Mouse (Mus musculus) embryo, embryonic 10.5 days (tissue): ENCODE results near the gene Ppm1e.
A peak's percentile ranks its signal among the peaks of the same experiment; 100 is the strongest.

ENCODE experiments used
- DNase-seq: peaks from one replicate; pipeline ENCODE4 v3.0.0-alpha.2; 2015; ENCODE audit warnings: low spot score

Gene Ppm1e

DNA sequence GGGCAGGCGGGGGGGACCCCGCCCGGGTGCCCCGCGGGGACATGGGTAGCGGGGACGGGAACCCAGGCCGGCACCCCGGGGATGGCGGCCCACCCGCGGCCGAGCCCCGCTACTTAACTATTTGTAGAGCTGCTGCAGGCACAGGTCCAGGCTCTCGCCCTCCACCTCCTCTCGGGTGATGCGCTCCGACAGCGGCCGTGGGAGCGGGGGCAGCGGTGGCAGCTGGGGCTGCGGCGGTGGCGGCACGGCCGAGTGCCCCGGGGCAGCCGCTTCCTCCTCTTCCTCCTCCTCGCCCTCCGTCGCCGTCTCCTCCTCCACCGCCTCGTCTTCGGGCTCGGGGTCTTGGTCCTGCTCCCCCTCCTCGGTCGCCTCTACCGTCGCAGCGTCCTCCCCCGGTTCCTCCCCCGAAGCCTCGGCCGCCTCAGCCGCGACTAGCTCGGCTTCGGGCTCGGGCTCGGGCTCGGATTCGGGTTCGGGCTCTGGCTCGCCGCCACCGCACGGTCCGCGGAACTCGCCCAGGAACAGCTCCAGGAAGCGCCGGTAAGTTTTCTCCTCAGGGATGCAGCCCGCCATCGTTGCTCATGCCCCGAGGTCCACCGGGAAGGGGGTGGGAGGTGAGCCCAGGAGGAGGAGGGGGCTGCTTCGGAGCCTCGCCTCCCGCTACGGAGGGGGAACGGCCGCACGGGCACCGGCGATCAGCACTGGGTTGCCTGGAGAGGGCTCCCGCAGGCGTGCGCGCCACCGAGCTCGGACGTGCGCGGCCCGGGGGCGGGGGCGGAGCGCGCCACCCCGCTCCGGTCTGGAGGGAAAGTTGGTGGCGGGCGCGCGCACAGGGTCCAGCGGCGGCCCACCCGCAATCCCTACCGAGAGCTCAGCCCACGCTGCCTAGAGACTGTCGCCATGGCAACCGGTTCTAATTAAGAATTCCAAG is at the start of gene Ppm1e:
Gene Ppm1e (minus strand): TSS at position 693 of the 931 bp plus-strand sequence.
- peak; percentile 94 for DNase-seq

DNA sequence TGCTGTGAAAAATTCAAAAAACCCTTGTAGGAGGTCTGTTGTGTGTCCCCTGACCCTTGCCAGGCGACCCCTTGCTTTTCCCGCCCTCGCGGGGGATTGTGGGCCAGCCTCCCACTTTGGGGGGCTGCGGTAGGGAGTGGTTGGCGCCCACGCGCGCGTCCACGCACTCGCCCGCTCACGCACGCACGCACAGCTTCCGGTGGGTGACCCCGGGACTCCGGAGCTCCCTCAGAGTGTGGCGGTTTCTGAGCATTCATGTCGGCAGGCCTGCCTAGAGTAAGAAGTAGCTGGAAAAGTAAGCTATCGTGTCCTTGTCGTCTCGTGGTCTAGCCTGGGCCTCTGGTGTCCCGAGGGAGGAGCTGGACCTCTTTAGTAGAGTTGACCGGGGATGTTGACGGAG is 46.1 kb upstream of the Ppm1e start, which contains the start of the genes Rad51c and Tex14:
Gene Rad51c (minus strand): TSS at position 79 of the 400 bp plus-strand sequence.
Gene Tex14 (plus strand): TSS at position 190 of the 400 bp plus-strand sequence.
- no peak for DNase-seq

DNA sequence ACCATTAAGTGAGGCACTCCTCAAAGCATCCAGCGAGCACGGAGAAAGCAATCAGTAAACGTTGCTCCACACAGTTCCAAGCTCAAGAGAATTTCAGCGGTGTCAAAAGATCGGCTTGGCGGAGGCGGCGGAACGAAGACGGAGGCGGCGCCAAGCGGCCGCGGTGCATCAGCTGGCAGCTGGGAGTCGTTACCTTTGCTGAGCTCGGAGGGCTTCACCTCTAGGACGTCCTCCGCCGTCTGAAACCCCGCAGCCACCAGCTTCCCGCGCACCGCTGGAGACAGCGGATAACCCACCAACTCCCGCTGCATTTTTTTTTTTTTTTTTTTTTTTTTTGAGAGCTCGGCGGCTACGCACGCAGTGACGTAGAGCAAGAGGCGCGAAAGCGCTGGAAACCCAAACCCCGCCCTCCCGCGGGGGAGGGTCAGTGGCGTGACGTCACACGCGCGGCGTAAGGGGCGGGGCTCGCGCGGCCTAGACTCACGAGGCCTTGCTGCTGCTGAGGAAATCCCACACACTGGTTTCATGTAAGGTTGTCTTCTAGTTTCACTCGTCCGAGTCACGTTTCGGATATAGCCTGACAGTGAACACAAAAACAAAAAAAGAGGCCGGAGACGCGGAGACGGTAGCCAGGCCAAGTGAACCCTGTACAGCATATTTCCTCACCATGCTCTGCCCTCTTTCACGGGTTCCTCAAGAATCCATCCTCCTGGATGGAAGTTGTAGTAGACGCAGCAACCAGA is 45.5 kb upstream of the Ppm1e start:
- peak; percentile 98 for DNase-seq

GRCm38 (mm10) chr11:87398402-87398801 is 39.6 kb upstream of the Ppm1e start:
- DNase-seq: no peak

DNA sequence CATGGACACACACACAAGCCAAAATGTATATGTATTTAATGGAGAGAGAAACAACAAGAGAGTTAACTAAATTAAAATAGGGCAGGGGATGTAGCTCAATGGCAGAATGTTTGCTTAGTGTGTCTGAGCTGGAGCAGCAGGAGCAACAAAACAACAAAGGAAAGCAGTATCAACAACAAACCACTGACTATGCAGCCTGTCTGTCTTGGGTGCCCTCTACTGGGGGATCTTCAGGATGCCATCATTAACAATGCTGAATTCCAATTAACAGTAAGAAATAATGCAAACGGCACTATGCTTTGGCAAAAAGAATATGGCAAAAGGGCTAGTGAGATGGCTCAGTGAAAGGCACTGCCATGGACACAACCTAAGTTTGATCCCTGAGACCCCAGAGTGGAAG is 35.0 kb upstream of the Ppm1e start:
- peak; percentile 50 for DNase-seq

GRCm38 (mm10) chr11:87385676-87386075 is 26.9 kb upstream of the Ppm1e start:
- DNase-seq: no peak

GRCm38 (mm10) chr11:87384551-87384950 is 25.7 kb upstream of the Ppm1e start:
- no peak for DNase-seq

- peak; percentile 14 for DNase-seq
Measured at GRCm38 (mm10) chr11:87367865-87368580, 9.2 kb upstream of the Ppm1e start.

DNA sequence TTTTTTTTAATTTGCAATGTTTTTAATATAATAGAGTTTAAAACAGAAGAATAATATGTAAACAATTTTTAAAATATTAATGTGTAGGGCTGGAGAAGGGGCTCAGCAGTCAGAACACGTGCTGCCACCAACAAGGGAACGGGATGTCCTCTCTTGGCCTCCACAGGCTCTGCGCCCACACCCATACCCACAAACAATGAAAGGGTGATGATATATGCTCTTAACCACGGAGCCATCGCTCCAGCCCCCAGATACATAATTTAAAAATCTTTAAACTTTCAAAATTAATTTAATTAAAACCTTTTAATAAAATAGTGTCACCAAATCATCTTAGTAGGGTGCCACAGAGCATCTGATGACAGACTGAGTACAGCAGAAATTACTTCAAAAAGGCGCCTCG is 8.2 kb upstream of the Ppm1e start:
- no peak for DNase-seq

- DNase-seq: no peak
Measured at GRCm38 (mm10) chr11:87365120-87365519, 6.3 kb upstream of the Ppm1e start.

- no peak for DNase-seq
Measured at GRCm38 (mm10) chr11:87359262-87359612, 414 bp upstream of the Ppm1e start.

GRCm38 (mm10) chr11:87357317-87358300 is 1.2 kb downstream of the Ppm1e start:
- DNase-seq: peak; percentile 41

- DNase-seq: no peak
Measured at GRCm38 (mm10) chr11:87354861-87355260, 4.0 kb downstream of the Ppm1e start.

- no peak for DNase-seq
Measured at GRCm38 (mm10) chr11:87353646-87354170, 5.1 kb downstream of the Ppm1e start.

GRCm38 (mm10) chr11:87326381-87326780 is 32.4 kb downstream of the Ppm1e start:
- no peak for DNase-seq

DNA sequence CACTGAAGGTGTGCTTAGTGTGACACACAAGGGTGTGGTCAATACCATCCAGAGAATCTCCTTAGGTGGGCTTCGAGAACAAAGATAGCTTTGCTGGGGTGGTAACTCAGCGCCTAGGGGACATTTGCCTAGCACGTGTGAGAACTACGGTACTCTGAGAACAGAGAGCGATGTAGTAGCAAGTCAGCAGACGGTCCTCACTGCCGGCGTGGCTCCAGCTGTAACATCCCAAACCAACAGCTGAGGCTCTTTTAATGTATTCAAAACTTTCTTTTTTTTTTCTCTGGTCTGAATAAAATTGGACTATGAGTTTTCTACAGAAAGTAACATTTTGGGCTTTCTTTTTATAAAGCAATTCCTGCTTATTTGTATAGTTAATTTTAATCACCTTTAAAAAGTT is 36.3 kb downstream of the Ppm1e start:
- DNase-seq: no peak

DNA sequence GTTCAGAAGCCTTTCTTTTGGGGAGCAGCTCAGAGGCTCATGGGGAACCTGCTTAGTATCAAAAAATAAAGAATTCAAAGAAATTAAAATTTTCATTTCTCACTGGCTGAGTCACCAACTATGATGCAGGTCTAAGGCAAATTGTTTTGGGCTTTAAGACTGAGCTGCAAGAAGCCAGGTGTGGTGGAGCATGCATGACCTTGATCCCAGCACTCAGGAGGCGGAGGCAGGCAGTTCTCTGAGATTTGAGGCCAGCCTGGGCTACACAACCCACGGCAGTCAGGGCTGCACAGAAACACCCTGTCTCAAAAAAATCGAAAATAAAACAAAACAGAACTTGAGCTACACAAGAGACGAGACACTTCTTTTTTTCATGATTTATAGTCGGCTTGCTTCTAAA is 38.8 kb downstream of the Ppm1e start:
- no peak for DNase-seq

GRCm38 (mm10) chr11:87318956-87319708 is 39.7 kb downstream of the Ppm1e start:
- no peak for DNase-seq

DNA sequence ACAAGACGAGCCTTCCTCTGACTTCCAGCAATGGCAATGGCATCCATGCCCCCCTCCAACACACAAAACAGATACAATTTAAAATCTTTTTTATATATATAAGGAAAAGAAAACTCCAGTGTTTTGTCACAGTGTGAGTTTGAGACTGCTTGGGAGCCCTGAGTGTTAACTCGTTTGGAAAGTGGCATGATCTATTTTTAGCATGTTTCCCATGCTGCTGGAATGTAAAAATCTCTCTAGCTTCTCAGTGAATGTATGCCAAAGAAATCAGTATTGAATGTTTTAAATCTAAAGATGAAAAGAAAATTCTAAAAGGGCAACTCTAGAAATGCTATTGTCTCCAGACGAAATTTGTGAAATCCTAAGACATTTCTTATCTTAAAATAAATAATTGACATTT is 45.3 kb downstream of the Ppm1e start:
- no peak for DNase-seq

DNA sequence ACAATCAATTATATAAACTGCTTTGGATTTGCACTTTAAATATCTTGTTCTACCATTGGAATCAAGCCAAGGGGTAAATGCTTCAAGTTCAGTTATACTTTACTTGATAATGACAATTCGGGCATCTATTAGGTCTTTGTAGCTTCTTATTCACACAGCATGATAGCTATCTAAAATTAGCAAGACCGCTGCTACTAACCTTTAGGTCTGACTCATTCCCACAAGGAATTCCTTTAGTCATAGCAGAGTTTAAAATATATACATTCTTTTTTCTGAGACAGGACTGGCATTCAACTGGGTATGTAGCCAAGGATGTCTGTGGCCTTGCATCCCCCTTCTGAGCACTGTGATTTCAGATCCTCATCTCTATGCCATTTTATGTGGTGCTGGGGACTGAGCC is 48.5 kb downstream of the Ppm1e start:
- DNase-seq: no peak
